Mouse (Mus musculus) c-Kit-positive CD71-negative TER-119-negative erythroid progenitor cells, embryonic 14.5 days (primary cell): ENCODE data around the gene Zfp428.

ENCODE experiments used
- DNase-seq: peaks from one replicate; pipeline ENCODE4 v3.0.0-alpha.2; 2013; ENCODE audit warnings: low read depth

The Zfp428 gene

DNA sequence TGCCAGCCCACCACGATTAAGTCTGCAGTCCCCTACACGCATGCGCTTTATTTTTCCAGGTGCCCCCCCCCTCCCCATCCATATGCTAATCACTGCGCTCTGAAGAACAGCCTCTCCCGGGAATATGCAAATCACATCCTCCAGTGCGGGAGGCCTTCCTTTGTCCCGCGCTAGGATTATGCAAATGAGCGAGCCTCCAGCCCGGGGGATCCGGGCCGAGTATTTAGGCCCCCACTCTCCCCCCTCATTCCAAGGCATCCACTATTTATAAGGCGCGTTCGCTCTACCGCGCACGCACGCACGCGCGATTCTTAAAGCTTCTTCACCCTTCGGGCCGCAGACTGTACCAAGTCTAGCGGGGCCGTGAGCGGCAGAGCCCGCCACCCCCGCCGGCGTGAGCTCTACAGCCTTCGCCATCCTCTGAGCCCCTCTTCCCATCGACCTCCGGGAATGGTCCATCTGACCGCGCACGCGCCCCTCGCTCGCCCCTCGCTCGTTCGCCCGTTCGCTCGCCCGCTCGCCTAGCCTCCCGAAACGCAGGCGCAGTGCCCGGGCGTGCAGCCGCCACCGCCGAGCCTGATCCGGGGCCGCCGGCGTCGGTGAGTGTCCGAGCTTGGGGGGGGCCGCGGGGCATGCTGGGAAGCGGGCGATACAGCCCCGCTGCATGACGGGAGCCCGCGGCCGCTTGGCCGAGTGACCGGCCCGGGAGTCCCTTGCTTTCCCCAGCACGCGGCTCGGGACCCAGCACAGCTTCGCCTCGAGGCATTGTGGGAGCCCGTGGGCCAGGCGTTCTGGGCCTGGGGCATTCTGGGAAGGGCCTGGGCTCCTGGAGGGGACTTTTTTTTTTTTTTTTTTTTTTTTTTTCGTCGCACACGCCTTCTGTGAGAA lies at the start of gene Zfp428:
Gene Zfp428 (plus strand): TSS at position 169 of the 888 bp plus-strand sequence.
- DNase-seq = peak; percentile 38

DNA sequence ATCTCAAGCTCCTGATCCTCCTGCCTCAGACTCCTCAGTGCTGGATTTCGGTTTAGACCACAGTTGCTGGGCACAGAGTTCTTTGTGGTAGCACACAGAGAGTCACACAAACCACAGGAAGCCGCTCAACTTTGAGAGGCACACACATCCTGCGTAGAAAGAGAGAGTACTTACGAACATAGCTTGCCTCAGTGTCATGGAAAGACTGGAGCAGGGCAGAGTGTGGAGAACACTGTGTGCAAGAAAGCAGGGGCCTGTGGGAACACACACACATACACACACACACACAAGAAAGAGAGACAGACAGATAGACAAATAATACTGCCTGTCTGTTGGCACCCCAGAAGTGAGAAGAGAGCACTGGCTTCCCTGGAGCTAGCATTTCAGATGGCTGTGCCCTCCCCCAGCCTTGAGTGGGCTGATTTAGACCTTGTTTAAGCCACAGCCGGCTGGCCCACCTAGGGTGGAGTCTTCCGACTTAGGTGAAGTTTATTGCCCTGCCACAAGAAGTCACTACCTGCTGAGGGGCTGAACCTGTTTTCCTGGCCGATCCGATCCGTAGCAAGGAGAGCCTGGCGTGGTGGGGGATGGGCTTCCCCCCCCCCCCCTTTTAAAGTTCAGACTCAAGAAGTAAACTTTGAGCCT lies 49.0 kb upstream of the Zfp428 start:
- no peak for DNase-seq

DNA sequence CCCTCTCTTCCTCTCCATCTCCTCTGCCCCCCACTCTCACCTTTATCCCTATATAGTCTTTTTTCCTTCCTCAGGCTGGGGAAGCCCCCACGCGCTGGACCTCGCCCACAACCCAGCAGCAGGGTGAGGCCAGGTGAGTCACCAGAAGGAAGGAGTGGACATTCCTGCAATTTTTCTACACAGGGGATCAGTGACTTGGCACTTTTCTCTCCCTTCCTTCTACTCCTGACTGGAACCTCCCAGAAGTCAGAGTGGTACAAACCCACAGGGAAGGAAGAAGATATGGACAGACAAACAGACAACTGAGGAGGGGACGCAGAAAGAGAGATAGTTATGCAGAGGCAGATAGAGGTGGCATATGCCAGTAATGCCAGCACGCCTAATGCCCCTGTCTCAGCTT lies 47.4 kb upstream of the Zfp428 start:
- no peak for DNase-seq

DNA sequence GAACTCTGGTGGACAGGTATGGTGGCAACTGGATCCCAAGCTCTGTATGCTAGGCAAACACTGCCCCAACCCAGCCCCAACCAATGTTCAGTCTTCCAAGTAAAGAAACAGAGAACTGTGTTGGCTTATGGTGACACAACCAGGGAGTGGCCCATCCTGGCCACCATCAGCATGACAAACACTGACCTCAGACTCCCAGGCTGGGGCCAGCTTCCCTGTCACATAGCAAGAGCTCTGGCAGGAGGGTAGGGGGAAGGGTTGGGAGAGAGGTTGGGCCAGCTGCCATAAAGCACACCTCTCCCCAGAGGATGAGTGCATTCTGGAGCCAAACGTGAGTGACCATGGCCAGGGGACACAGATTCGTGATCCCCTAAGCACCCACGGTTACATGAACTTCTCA lies 47.0 kb upstream of the Zfp428 start:
- DNase-seq = no peak

DNA sequence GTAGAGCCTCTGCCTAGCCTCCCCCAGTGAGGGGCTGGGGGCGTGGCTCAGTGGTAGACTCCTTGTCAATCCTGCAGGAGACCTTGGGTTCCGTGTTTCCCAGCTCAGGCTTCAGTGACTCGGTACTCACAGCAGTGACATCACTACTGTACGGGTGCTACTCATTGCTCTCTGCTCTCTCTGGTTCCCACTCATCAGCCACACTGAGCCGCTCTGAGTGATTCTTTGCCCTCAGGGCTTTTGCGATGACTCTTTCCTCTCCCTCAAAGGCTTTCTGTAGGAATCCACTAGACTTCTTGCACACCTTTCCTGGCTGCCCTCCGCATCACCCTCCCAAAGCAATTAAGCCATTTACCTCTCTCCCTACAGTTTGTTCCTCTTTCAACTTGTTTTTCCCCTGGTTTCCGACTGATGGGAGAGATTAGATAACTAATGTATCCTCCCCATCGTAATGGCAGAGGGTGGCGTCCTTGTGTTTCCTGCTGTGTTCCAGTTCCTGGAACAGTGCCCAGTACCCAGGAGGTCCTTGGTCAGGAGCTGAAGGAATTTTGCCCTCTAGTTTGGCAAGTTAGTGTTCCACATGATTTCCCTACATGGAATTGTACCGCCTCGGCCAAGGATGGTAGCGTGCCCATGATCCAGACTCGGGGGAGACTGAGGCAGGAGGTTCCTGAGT lies 45.3 kb upstream of the Zfp428 start:
- DNase-seq = no peak

DNA sequence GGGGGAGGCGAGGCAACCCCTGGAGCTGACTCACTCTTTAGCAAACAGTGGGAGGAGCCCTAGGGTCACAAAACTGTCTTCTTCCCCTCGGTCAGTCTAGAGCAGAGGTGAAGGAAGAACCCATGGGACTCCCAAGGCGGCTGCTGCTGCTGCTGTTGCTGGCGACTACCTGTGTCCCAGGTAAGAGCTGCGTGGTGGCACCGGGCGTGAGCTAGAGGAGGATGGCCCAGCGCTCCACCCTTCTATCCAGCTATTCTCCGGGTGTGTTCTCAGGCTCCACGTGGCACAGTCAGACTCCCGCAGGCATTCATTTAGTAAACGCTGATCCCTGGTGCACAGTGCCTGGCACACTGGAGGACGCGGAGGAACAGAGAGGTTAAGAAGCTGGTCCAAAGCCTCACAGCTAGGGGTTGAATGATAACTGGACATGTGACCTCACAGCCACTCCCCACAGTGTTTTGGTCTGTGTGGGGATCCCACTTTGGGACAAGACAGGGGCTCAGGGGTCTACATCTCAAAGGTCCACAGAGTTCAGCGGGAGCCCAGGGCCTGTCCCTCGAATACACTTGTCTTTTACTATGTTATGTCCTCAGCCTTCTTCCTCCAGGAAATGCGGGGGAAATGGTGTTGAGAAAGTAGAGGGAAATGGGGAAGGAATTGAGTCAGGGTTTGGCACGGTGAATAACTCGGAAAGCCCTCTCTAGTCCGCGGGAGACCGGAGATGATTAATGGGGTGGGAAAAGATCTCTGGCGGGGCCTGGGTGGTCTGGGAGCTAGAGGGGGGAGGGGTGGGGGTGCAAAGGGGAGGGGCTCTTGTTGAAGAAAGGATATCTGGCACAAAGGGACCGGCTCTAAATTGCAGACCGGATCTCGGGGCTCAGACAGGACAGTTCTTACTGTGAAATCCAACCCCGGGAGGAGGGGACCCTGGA lies 44.2 kb upstream of the Zfp428 start, which contains the start of gene Plaur:
Gene Plaur (plus strand): TSS at position 97 of the 932 bp plus-strand sequence.
- no peak for DNase-seq

DNA sequence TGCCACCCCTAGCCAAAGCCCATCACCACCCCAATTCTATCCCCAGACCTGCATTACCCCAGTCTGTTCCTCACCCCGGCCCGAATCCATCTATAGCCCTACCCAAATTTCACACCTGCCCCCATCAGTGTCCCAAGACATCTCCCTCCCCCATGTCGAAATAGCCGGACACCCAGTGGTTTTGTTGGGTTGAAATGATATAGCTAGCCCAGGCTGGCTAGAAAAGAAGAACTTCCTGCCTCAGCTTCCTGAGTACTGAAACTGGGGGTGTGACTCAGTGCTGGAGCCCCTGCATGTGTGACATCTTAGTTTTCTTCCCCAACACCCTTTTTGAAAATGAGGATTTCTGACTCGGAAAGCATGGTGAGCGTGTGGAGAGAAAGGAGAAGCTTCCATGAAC lies 40.0 kb upstream of the Zfp428 start:
- no peak for DNase-seq

DNA sequence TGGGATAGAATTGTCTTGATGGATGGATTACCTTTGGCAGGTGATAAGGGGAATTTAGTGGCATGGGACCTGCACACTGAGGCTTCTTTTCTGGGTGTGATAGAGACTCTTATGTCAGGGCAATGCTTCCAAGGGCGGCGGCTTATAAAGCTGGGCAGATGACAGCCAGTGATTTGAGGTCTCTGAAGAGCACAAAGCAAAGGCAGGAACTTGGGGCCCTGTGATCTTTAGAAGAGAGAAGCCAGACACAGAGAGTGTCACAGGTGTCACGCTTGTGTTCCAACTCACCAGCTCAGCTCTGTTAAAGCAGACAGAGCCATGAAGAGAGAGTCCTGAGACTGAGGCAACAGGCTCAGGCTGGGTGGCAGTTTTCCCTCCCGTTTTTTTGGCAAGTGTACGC lies 38.9 kb upstream of the Zfp428 start:
- no peak for DNase-seq

DNA sequence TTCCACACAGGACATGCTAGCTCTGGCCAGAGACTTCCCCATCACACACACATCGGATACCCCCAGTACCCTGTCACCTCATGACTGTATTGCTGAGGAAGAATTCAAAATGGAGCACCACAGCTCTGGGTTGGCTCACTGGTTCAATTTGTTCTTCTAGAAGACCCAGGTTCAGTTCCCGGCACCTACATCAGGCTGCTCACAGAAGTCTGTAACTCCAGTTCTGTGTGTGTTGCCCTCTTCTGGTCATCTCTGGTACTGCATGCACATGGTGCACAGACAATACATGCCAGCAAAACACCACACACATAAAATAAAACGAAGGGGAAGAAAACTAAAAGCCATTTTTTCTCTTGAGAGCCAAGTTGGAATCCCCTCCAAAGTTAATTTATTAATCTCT lies 37.7 kb upstream of the Zfp428 start:
- no peak for DNase-seq

DNA sequence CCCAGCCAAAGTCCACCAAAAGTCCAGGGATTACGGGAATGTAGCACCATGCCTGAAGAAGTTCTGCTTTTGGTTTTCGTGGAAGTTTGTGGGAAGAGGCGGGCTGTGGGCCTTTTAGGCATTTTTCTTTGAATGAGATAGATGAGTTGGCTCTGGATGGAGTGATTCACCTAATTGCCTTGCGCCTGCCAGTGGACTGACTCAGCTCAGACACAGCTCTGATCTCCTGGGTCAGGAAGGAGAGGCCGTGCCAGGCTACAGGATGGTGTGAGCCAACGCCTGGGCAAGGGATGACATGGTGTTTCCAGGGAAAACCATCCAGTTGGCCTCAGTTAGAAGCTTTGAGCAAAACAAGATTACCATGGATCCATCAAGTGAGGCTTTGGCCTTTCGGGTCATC lies 36.5 kb upstream of the Zfp428 start:
- no peak for DNase-seq

DNA sequence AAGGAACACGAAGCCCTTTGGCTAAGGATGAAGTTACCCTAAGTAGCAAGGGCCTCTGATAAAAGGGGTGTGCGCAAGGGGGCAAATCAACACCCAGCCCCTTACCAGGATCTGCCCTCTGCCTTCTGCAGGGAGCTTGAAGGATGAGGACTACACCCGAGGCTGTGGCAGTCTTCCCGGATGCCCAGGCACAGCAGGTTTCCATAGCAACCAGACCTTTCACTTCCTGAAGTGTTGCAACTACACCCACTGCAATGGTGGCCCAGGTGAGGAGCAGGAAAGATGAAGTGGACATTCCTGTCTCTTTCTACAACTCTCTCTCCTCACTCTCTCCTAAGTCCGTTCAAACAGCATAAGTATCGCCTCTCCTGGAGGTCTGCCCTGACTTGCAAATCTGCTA lies 34.4 kb upstream of the Zfp428 start:
- no peak for DNase-seq

DNA sequence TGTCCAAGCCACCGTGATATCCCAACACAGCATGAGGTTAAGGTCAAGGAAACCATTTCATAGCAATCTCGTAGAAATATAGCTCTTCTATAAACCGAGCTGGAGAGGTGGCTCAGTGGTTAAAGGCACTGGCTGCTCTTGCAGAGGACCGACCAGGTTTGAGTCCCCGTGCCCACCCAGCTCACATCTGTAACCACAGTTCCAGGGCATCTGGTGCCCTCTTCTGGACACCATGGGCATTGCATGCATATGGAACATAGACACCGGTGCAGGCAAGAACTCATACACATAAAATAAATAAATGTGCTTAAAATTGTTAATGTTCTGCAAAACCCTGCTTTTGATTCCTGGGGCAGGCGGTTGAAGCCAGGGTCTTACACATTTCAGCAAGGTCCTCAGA lies 33.9 kb upstream of the Zfp428 start:
- DNase-seq = no peak

DNA sequence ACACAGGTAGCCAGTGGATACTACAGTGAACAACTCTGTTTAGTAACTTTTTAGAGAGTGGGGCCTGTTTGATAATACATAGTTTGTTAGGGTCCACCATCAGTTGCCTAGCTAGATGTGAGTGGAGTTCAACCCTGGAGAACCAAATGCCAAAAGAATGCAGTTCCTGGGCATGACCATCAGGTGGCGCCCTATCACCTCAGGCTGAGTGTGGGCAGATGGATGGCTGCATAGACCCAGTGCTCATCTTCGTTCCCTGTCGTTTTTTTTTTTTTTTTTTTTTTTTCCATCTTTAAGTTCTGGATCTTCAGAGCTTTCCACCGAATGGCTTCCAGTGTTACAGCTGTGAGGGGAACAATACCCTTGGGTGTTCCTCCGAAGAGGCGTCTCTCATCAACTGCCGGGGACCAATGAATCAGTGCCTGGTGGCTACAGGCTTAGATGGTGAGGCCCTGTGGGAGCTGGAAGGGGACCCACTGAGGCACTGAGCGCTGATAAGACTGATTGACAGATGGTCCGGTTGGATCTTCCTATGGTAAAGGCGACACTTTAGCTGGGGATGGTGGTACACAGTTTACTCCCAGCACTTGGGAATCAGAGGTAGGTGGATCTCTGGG lies 32.8 kb upstream of the Zfp428 start:
- DNase-seq = no peak

DNA sequence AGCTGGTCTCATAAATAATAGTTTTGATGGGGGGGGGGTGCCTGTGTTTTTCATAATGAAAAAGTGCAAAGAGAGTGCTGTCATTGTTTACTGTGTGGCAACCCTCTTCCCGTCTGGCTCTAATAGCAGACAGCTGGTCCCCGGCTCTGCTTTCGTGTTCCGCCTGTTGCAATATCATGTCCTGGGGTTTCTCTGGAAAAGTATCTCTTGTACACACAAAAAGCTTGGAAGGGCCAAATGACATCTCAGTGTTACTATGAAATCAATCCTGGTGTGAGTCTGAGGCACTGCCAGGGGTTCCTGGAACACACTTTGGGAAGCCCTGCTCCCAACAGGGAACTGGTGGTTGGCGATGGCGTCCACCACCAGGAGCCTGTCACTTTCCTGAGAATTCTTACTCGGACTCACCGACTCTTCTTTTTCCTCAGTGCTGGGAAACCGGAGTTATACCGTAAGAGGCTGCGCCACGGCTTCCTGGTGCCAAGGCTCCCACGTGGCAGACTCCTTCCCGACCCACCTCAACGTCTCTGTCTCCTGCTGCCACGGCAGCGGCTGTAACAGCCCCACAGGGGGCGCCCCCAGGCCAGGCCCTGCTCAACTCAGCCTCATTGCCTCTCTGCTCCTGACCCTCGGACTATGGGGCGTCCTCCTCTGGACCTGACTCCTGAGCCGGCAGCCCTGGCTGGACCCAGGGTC lies 31.8 kb upstream of the Zfp428 start:
- no peak for DNase-seq

DNA sequence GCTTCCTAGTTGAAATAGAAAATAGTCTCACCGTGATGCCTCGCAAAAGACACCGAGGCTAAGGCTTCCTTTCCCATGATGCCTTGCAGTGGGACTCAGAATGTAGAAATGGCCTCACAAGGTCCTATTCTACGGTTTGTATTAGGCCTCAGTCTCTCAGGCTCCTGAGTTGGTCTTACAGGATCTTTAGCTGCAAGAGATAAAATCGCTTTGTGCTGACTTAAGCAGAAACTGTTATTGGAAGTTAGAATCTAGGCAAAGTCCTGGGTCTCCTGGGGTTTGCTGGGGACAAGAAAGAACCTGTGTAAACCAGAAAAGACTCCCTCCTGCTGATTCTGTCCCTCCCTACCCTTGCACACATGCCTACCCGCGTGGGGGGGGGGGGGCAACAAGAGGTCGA lies 30.5 kb upstream of the Zfp428 start:
- no peak for DNase-seq

DNA sequence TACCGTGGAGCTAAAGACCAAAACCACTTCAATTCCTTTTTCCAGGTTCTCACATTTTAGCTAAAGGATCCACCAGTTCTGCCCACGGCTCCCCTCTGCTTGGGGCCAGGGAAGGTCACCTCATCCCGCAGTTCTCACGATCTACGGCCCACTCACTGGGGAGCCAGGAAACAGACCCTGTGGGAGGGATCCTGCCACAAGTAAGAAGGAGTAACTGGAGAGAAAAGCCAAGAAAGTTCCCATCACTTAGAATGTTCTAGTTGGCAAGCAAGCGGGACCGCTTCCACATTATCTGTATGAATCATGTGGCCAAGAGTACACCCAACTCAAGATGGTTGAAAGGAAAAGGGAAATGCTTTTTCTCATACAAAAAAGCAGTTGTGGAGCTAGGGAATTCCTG lies 29.9 kb upstream of the Zfp428 start:
- no peak for DNase-seq

DNA sequence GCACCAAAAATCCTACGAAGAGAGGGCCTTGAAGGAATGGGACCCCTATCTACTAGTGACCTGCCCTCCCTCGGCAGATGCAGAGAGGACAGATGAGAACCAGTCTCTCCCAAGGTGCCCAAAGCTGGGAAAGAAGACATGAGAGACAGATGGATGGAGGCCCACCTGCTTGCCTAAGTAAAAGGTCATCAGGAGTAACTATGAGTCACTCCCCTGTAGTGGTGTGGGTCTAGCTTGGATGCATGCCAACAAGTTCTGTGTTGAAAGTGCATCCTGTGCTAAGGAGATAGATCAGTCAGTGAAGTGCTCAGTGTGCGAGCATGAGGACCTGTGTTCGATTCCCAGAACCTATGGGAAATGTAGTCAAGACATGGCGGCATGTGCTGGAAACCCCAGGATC lies 27.9 kb upstream of the Zfp428 start:
- no peak for DNase-seq

DNA sequence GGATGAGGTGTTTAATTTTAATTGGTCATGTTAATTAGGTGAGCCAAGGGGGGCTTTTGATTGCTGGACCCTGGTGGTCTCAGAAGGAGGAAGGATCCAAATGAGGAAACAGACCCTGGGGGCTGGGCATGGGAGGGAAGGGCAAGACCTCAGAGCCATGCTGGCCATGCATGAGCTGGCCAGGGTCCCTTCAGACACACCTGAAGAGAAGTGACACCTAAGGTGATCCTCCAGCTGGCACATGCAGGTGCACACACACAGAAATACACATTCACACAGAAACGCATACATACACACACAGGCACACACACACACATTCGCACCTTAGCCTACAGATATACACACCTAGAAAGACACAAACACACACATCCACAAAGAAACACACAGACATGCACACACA lies 27.1 kb upstream of the Zfp428 start:
- no peak for DNase-seq

DNA sequence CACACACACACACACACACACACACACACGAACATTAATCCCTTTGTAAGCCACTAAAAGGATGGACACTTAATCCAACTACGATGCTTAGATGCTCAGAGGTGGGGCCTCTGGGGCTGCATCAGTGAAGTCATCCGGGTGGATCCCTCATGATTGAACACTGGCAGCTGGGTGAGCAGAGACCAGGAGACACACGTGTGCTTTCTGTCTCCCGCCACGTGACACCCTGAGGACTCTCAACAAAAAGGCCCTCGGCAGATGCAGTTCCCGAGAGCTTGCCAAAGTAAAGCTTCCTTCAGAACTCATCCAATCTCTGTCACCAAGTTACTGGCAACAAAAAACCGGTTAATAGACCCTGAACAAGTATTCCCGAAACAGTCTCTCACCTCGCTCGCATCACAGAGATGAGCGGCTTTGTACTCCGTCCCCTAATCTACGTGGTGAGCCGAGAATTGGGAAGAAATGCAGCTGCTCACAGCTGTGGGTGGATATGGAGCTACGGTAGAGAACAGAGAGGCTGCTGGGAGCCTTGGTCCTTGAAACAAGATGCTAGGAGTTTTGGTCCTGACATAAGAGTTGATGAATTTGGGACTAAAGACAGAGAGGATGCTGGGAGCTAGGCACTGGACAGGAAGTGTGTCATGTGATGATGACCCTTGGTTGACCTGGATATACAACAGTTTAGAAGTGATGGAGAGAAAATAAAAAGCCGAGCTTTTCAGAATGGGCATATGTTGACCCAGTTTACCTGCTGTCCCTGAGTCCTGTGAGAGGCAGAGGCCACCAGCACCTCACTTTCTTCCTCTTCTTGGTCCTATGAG lies 26.5 kb upstream of the Zfp428 start:
- DNase-seq = no peak

DNA sequence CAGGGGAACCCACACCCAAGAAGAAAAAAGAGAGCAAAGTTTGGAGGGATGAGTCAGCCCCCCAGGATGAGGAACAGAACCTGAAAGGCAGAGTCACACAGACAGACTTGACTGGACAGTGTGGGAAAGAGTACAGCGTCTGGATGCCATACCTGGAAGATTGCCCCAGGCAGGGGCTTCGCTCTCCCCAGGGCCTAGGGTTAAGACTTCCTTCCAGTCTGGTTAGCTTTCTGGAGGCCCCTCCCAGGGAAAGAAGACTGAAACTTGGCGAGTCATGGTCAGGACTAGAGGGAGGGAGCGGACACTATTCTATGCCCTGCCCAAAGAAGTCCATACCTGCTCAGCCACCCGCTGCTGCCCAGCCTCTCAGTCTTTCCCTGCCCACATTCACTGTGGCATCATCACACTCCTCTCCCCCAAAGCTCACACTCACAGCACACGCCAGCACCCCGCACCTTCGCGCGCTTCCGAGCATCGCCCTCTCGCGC lies 25.8 kb upstream of the Zfp428 start:
- no peak for DNase-seq
